Comparison of ENCODE assay signal across 8 mouse cellular contexts in genomic region chr19:28967652-28968051, GRCm38 (mm10). TPM values are rescaled to one million over a fixed set of nuclear protein-coding genes. Genes with fewer than 3 reads are reported as not detected.
DNase-seq lines count a peak whose midpoint lies in the region; ATAC-seq lines count a peak whose summit lies in the region.

TSS of gene 4430402I18Rik (minus strand) at chr19:28967800.

- peak; percentile 50 for ATAC-seq in frontal cortex, adult (ENCODE audit: low TSS enrichment)
- ATAC-seq in forebrain, embryonic 12.5 days (ENCODE audit: low FRiP score) = peak; percentile 42
- no peak for ATAC-seq in hindbrain, embryonic 14.5 days (ENCODE audit: low FRiP score)
- peak; percentile 25; the same call in 1 of the 2 replicates for ATAC-seq in midbrain, embryonic 15.5 days (replicated peaks)

- peak within 1 kb of the TSS; percentile 34 for H3K4me2 ChIP-seq in forebrain, embryonic 12.5 days
- peak within 1 kb of the TSS; percentile 20; the same call in 1 of the 2 replicates for H3K4me2 ChIP-seq in hindbrain, embryonic 14.5 days (replicated peaks)
- H3K4me2 ChIP-seq in midbrain, embryonic 15.5 days = peak within 1 kb of the TSS; percentile 34

- no peak within 1 kb of the TSS for H3K27ac ChIP-seq in forebrain, embryonic 12.5 days
- H3K27ac ChIP-seq in hindbrain, embryonic 14.5 days = no peak within 1 kb of the TSS
- no peak within 1 kb of the TSS for H3K27ac ChIP-seq in midbrain, embryonic 15.5 days

- 0 out of 2 replicates have a peak within 1 kb of the TSS, but pooled peaks have one; percentile 7 for H3K4me3 ChIP-seq in forebrain, embryonic 12.5 days (replicated peaks)
- no peak within 1 kb of the TSS for H3K4me3 ChIP-seq in hindbrain, embryonic 14.5 days (replicated peaks; ENCODE audit: low read length)
- peak within 1 kb of the TSS; percentile 11; the same call in 1 of the 2 replicates for H3K4me3 ChIP-seq in midbrain, embryonic 15.5 days

- no peaks in the 10 kb centered on the region for H3K36me3 ChIP-seq in forebrain, embryonic 12.5 days (replicated peaks)
- H3K36me3 ChIP-seq in hindbrain, embryonic 14.5 days (replicated peaks; ENCODE audit: control insufficient read depth, insufficient read depth) = no peaks in the 10 kb centered on the region
- no peaks in the 10 kb centered on the region for H3K36me3 ChIP-seq in midbrain, embryonic 15.5 days (replicated peaks)

- peaks cover 22% of the 10 kb centered on the region for H3K4me1 ChIP-seq in forebrain, embryonic 12.5 days
- H3K4me1 ChIP-seq in hindbrain, embryonic 14.5 days (replicated peaks; ENCODE audit: control insufficient read depth, insufficient read depth, low read length) = peaks cover 26% of the 10 kb centered on the region
- peaks cover 22% of the 10 kb centered on the region for H3K4me1 ChIP-seq in midbrain, embryonic 15.5 days

- WGBS in forebrain, embryonic 12.5 days = 7% methylated on average over 11 of the region's 11 CpGs
- WGBS in hindbrain, embryonic 14.5 days = 6% methylated on average over 11 of the region's 11 CpGs
- WGBS in midbrain, embryonic 15.5 days = 4% methylated on average over 11 of the region's 11 CpGs

- peaks cover 6% of the 10 kb centered on the region for H3K27me3 ChIP-seq in forebrain, embryonic 12.5 days
- no peaks in the 10 kb centered on the region for H3K27me3 ChIP-seq in hindbrain, embryonic 14.5 days (ENCODE audit: control insufficient read depth, insufficient read depth, low read length)
- H3K27me3 ChIP-seq in midbrain, embryonic 15.5 days (replicated peaks) = no peaks in the 10 kb centered on the region

- H3K9ac ChIP-seq in forebrain, embryonic 12.5 days = peak within 1 kb of the TSS; percentile 25; the same call in 1 of the 2 replicates
- no peak within 1 kb of the TSS for H3K9ac ChIP-seq in hindbrain, embryonic 14.5 days
- no peak within 1 kb of the TSS for H3K9ac ChIP-seq in midbrain, embryonic 15.5 days

- no peak for DNase-seq in frontal cortex, postnatal 25 days (ENCODE audit: low spot score in 2 of 2)
- DNase-seq in hindbrain, embryonic 14.5 days (ENCODE audit: low spot score) = peak; percentile 48
- DNase-seq in B cell, adult 2 months = no peak
- DNase-seq in layer of hippocampus, postnatal 25 days (ENCODE audit: extremely low spot score in 1 of 2, low spot score in 1 of 2) = no peak
- no peak for DNase-seq in urinary bladder, postnatal 10 days (ENCODE audit: low spot score)

- H3K9me3 ChIP-seq in forebrain, embryonic 12.5 days = no peaks in the 10 kb centered on the region
- H3K9me3 ChIP-seq in hindbrain, embryonic 14.5 days (ENCODE audit: control insufficient read depth, low read length) = no peaks in the 10 kb centered on the region
- no peaks in the 10 kb centered on the region for H3K9me3 ChIP-seq in midbrain, embryonic 15.5 days

RNA-seq across cellular contexts. Expression of gene 4430402I18Rik, which starts in this region (rescaled TPM):
- polyA plus RNA-seq in forebrain, embryonic 12.5 days (2016; fragmentation: Nextera tagmentation; extraction: Ambion mirVana) = 0.37 and 1.3 TPM in 2 replicates
- polyA plus RNA-seq in hindbrain, embryonic 14.5 days (2014; fragmentation: Nextera tagmentation; extraction: Ambion mirVana) = 0.56 and 2.0 TPM in 2 replicates
- 0.92 and 1.3 TPM in 2 replicates for polyA plus RNA-seq in midbrain, embryonic 15.5 days (2015; fragmentation: Nextera tagmentation; extraction: Ambion mirVana)
- total RNA-seq in layer of hippocampus, postnatal 25 days (2021) = 1 to 10 TPM; 5.3 to 6.1 TPM
